Mouse (Mus musculus) CH12.LX (cell line): ENCODE measurements around the gene Pld5. TPM values are rescaled to one million over a fixed set of nuclear protein-coding genes. Genes with fewer than 3 reads are reported as not detected.

Source experiments
- DNase-seq: peaks from one replicate; pipeline ENCODE4 v3.0.0-alpha.2; 2013; ENCODE audit errors: extremely low read depth
- H3K27ac ChIP-seq: 2 replicates; pipeline ENCODE4 v1.5.1; 2012; ENCODE audit warnings: low read depth, mild to moderate bottlenecking, control low read depth, moderate library complexity; ENCODE audit not compliant: insufficient read depth
- H3K27me3 ChIP-seq: replicated peaks from 2 replicates; pipeline ENCODE3; 2012; ENCODE audit warnings: inconsistent platforms
- H3K36me3 ChIP-seq, 2 experiments: replicated peaks in 1 of 2; 2 replicates each; pipeline versions ENCODE3 to v1.6.1; 2012; ENCODE audit warnings: inconsistent platforms in 1 of 2, low read length in 1 of 2, mild to moderate bottlenecking in 1 of 2, mixed read lengths in 1 of 2, moderate library complexity in 1 of 2; ENCODE audit not compliant: control insufficient read depth in 1 of 2, insufficient read depth in 1 of 2
- H3K4me1 ChIP-seq, 2 experiments: 2 replicates each; pipeline ENCODE4 v1.6.1; 2012; ENCODE audit warnings: inconsistent platforms in 1 of 2, moderate library complexity in 1 of 2; ENCODE audit not compliant: insufficient read depth in 2 of 2, control insufficient read depth in 1 of 2
- H3K4me2 ChIP-seq: 2 replicates; pipeline ENCODE4 v1.6.1; 2012; ENCODE audit warnings: low read depth, mild to moderate bottlenecking, control low read depth; ENCODE audit not compliant: poor library complexity, insufficient read depth, severe bottlenecking
- H3K4me3 ChIP-seq, 3 experiments: fragments of 150-350 bp in 1 of 3; sonication (generic) in 1 of 3; replicated peaks in 1 of 3; 2 replicates each; pipeline versions ENCODE3 to v1.5.1; 2011 to 2012; ENCODE audit warnings: low read depth in 2 of 3, low read length in 2 of 3, mild to moderate bottlenecking in 2 of 3, moderate library complexity in 2 of 3, control low read depth in 1 of 3, improper control_type of control experiment in 1 of 3, inconsistent platforms in 1 of 3, mixed read lengths in 1 of 3; ENCODE audit not compliant: poor library complexity in 1 of 3
- H3K79me2 ChIP-seq: replicated peaks from 2 replicates; pipeline ENCODE4 v1.6.1; 2012; ENCODE audit warnings: mild to moderate bottlenecking, moderate library complexity; ENCODE audit not compliant: control insufficient read depth, poor library complexity, insufficient read depth, severe bottlenecking; ENCODE audit errors: extremely low read depth
- H3K9ac ChIP-seq: 2 replicates; pipeline ENCODE4 v1.6.1; 2012; ENCODE audit warnings: low read depth, mild to moderate bottlenecking, control low read depth, moderate library complexity; ENCODE audit not compliant: insufficient read depth
- H3K9me3 ChIP-seq: replicated peaks from 2 replicates; pipeline ENCODE3; 2012; ENCODE audit warnings: low read length, inconsistent platforms, mixed read lengths
- BHLHE40 ChIP-seq: IDR thresholded peaks from 2 replicates; pipeline ENCODE4 v1.6.1; 2011; ENCODE audit warnings: mild to moderate bottlenecking, low read depth, low read length, improper control_type of control experiment
- CHD1 ChIP-seq: IDR thresholded peaks from 2 replicates; pipeline ENCODE4 v1.6.1; 2012; ENCODE audit warnings: low read depth, low read length, improper control_type of control experiment, inconsistent platforms
- CTCF ChIP-seq, 2 experiments: IDR thresholded peaks in 1 of 2; conservative IDR thresholded peaks in 1 of 2; 2 replicates each; pipeline ENCODE4 v1.5.1; 2011 to 2012; ENCODE audit warnings: low read depth in 2 of 2, low read length in 2 of 2, improper control_type of control experiment in 1 of 2, inconsistent platforms in 1 of 2, mild to moderate bottlenecking in 1 of 2, moderate library complexity in 1 of 2
- EP300 ChIP-seq: IDR thresholded peaks from 2 replicates; pipeline ENCODE4 v1.6.1; 2011; ENCODE audit warnings: low read length, improper control_type of control experiment
- GABPA ChIP-seq: IDR thresholded peaks from 2 replicates; pipeline ENCODE4 v1.6.1; 2012; ENCODE audit warnings: low read depth, low read length, improper control_type of control experiment, inconsistent platforms; ENCODE audit not compliant: insufficient replicate concordance
- HCFC1 ChIP-seq: IDR thresholded peaks from 2 replicates; pipeline ENCODE4 v1.6.1; 2012; ENCODE audit warnings: low read depth, mild to moderate bottlenecking, inconsistent platforms, low read length, improper control_type of control experiment
- IRF4 ChIP-seq: IDR thresholded peaks from 2 replicates; pipeline ENCODE4 v1.6.1; 2014; ENCODE audit warnings: low read depth, mild to moderate bottlenecking, inconsistent platforms, low read length, improper control_type of control experiment
- JUN ChIP-seq: IDR thresholded peaks from 2 replicates; pipeline ENCODE4 v1.6.1; 2011; ENCODE audit warnings: low read depth, mild to moderate bottlenecking, low read length, improper control_type of control experiment, moderate library complexity; ENCODE audit not compliant: insufficient read depth
- MXI1 ChIP-seq: IDR thresholded peaks from 2 replicates; pipeline ENCODE4 v1.6.1; 2011; ENCODE audit warnings: mild to moderate bottlenecking, low read depth, low read length, improper control_type of control experiment
- RAD21 ChIP-seq: IDR thresholded peaks from 2 replicates; pipeline ENCODE4 v1.6.1; 2011; ENCODE audit warnings: low read depth, mild to moderate bottlenecking, low read length, improper control_type of control experiment, moderate library complexity
- SIN3A ChIP-seq: IDR thresholded peaks from 2 replicates; pipeline ENCODE4 v1.6.1; 2012; ENCODE audit warnings: low read length, improper control_type of control experiment, inconsistent platforms
- TBP ChIP-seq: conservative IDR thresholded peaks from 2 replicates; pipeline ENCODE4 v1.6.1; 2011; ENCODE audit warnings: low read depth, low read length, improper control_type of control experiment
- UBTF ChIP-seq: IDR thresholded peaks from 2 replicates; pipeline ENCODE4 v1.6.1; 2012; ENCODE audit warnings: low read depth, mild to moderate bottlenecking, inconsistent platforms, low read length, improper control_type of control experiment, moderate library complexity
- USF2 ChIP-seq: conservative IDR thresholded peaks from 2 replicates; pipeline ENCODE4 v1.6.1; 2011; ENCODE audit warnings: low read depth, low read length, improper control_type of control experiment
- ZKSCAN1 ChIP-seq: IDR thresholded peaks from 2 replicates; pipeline ENCODE4 v1.6.1; 2012; ENCODE audit warnings: low read depth, inconsistent platforms, low read length, improper control_type of control experiment, borderline replicate concordance
- dilution Hi-C: fragments of 300-500 bp; cut with MboI; formaldehyde crosslinking; loops from 2 replicates; pipeline ENCODE4 v1.14.3; 2020; ENCODE audit warnings: low sequenced_read_pairs; ENCODE audit not compliant: extremely low pct_unique_long_range_greater_than_20kb, extremely low pct_ligation_motif_present
- in situ Hi-C: fragments of 300-500 bp; cut with MboI; formaldehyde crosslinking; loops from 3 replicates; pipeline ENCODE4 v1.14.3; 2019; ENCODE audit warnings: low sequenced_read_pairs, low pct_ligation_motif_present, low pct_unique_long_range_greater_than_20kb, mixed read lengths
- polyA plus RNA-seq: library from polyadenylated mRNA; unstranded; fragments of >175 nt; gene quantifications from 2 replicates; pipeline ENCODE4 v1.2.1, GENCODE M21; 2012; ENCODE audit warnings: low read depth; ENCODE audit not compliant: insufficient read length
- total RNA-seq, 2 experiments: library from RNA; depleted of rRNA; stranded (reverse); fragments of 300-350 nt in 1 of 2; fragments of >200 nt in 1 of 2; gene quantifications; 2 replicates each; pipeline ENCODE4 v1.2.3; 2012 to 2014

Gene Pld5
- total and polyA plus RNA-seq, 3 experiments, result not detected

GRCm38 (mm10) chr1:176212922-176213644 is 62.0 kb downstream of the Pld5 start:
- no peaks in the 10 kb centered on the region for H3K9me3 ChIP-seq
- in situ Hi-C loops (loop anchor here (25.0 kb wide), 1 partner anchor 649 kb away; no protein-coding TSS in a partner anchor), dilution Hi-C loops (no loop called here)
- no peak overlapping the region for H3K4me2 ChIP-seq
- no peaks in the 10 kb centered on the region for H3K79me2 ChIP-seq
- H3K27me3 ChIP-seq, result no peaks in the 10 kb centered on the region
- H3K4me1 ChIP-seq, result peaks cover 0 to 9% of the 10 kb centered on the region in 2 experiments; a peak in 2 of 4 replicates
- no peak overlapping the region for H3K4me3 ChIP-seq
- no peak overlapping the region for H3K9ac ChIP-seq
- TF ChIP-seq SIN3A (no peak), JUN (no peak), HCFC1 (no peak), TBP (no peak), CTCF (conservative IDR thresholded peaks at IDR 0.05 in 1 of 2, IDR thresholded peaks at IDR 0.05 in 1 of 2; ENCODE audit: low read depth in 2 of 2, low read length in 2 of 2) (no peak), EP300 (no peak), CHD1 (no peak), IRF4 (no peak), UBTF (no peak), MXI1 (no peak), GABPA (no peak), ZKSCAN1 (no peak), BHLHE40 (no peak), USF2 (no peak)
- TF ChIP-seq, all 38 proteins: peak for 0
- Histone ChIP-seq H3K27ac (no peak overlapping the region), H3K36me3 (no peaks in the 10 kb centered on the region)
- DNase-seq, result no peak

GRCm38 (mm10) chr1:176210803-176211202 is 64.3 kb downstream of the Pld5 start:
- in situ Hi-C loops, result loop anchor here (25.0 kb wide), 1 partner anchor 651 kb away; no protein-coding TSS in a partner anchor
- H3K27ac ChIP-seq, result no peak overlapping the region
- no peaks in the 10 kb centered on the region for H3K79me2 ChIP-seq
- no peak overlapping the region for H3K4me3 ChIP-seq
- dilution Hi-C loops, result no loop called here
- H3K27me3 ChIP-seq, result no peaks in the 10 kb centered on the region
- no peaks in the 10 kb centered on the region for H3K36me3 ChIP-seq
- no peaks in the 10 kb centered on the region for H3K9me3 ChIP-seq
- TF ChIP-seq MXI1 (no peak), RAD21 (no peak), SIN3A (no peak)
- no peak overlapping the region for H3K9ac ChIP-seq
- H3K4me2 ChIP-seq, result no peak overlapping the region
- H3K4me1 ChIP-seq, result peaks cover 0 to 1% of the 10 kb centered on the region in 2 experiments; a peak in 1 of 4 replicates
- no peak for DNase-seq
